Mouse (Mus musculus): ENCODE measurements at regions not wholly inside any gene's neighbourhood (a gene's known extent, or its start where the extent isn't known, plus 50 kb on each side); places are given as distances from the start of the nearest gene placed in this dataset.

DNA sequence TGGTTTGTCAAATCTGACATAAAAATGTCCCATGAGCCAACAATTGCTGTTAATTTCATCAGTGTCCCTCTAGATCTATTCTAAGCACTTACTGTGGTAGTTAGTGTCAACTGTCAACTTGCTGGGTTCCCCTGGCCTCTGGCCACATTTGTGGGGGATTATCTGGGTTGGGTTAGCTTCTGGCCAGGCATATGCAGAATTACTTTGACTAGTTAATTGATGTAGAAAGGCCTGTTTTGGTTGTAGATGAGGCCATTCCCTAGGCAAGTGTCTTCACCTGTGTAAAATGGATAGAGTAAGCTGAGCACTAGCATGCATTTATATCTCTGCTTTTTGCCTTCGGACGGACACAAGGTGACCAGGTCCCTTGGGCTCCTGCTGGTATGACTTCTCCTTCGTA is 283.9 kb downstream of the 1810013L24Rik start:
- DNase-seq (ENCODE audit: low spot score in 2 of 2) = no peak

DNA sequence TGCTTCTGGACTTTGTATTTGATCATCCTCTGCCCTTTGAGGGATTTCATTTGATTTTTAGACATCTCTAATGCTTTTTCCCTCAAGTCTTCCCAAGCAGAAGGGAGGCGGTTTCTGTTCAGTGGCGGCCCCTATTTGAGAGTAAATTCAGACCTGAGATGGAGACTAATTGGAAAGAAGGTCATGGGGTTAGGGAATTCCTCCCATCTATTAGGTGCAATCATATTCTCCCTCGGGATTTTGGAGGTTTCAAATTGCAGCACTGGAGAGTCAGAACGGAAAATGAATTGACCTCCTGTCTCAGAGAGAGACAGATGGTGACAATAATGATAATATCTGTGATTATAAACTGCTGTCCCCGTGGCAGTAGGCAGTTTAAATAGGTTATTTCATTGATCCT is 285.6 kb downstream of the 1810013L24Rik start:
- DNase-seq (ENCODE audit: low spot score in 2 of 2) = no peak

DNA sequence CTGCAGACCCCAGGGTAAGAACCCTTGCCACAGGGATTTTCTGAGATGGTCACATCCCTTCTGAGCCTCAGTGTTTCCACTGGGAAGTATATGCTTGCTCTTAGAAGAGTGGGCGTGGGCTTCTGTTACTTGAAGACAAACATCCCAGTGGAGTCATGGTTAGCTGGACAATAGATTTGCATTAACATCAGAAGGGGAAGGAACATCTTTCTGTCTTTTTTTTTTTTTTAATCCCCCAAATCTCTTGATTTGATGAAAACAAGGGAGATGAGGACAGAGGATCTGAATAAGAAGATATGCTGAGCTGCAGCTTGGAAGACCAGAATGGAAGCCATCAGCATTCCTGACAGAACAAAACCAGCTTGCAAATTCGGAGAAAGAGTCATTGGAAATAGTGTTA is 291.7 kb downstream of the 1810013L24Rik start:
- DNase-seq (ENCODE audit: low spot score in 2 of 2) = no peak

DNA sequence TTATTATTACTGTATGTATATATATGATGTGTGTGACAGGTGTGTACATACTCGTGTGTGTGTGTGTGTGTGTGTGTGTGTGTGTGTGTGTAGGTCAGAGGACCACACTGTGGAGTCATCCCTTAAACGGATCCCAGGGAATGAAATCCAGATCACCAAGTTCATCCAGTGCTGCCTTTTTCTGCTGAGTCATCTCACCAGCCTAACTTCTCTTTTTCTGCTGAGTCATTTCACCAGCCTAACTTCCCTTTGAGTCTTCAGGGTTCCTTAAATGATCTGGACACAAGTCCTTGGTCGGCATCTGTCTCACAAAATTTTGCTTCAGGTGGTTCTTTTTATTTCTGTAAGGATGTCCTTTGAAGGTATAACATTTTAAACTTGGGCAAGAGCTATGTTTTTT is 302.2 kb downstream of the 1810013L24Rik start:
- no peak for DNase-seq (ENCODE audit: low spot score in 2 of 2)

DNA sequence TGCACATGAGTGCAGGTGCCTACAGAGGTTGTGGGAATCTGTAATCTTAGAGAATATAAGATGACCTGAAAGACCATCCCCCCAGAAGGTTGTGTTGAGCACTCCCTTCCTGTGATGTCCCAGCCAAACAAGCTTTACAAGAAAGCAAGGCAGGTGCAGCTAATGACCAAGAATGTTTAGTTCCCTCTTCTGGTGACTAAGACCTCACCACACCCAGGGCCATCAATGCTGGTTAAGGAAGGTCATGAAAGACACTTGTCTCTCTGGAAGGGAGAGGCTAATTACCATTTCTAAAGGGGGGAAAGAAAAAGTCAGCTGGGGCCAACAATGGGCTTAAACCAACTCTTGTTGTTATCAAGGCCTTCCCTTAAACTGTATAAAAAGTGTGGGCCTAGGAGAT is 302.9 kb downstream of the 1810013L24Rik start:
- no peak for DNase-seq (ENCODE audit: low spot score in 2 of 2)

DNA sequence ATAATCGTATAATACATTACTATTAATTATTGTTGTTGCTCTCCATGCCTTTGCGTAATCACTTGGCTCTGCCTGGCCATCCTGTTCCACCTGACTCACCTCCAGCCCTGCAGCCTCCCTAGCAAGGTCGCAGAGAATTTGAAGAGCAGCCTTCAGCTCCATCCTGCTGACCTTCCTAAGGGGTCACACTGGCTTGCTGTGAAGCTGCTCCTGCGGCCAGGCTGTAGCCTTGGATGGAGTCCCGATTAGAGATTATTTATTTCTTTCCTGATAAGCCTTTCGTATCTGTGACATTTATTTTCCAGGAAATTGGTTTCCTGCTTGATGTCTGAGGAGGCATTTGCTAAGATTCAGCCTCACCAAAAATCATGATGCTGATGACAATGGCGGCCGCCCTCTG is 305.5 kb downstream of the 1810013L24Rik start:
- no peak for DNase-seq (ENCODE audit: low spot score in 2 of 2)

DNA sequence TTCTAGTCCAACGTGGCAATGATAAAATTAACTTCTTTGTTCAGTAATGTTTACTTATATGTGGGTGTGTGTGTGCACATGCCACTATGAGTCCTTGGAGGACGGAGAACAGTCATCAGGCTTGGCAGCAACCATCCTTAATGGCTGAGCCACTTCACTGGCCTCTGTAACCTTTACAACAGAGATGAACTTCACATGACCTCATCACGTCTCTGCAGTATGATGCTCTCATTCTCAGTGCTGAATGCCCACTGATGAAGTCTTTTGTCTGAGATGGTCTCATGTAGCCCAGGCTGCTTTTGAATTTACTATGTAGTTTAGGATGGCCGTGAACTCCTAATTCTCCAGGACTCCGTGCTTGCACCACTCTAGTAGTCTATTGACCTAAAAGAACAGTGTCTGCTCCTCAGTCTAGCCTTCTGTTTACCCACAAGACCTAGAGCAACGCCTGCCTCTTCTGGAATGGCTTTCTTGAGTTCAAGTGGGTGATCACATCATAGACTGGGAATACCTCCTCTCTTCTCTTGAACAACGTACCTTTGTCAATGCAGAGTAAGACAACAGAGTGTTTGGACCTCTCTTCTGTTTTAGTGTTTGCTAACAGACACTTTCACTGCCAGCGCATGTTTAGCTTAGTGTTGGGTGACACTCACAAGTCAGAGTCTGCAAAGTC is 308.8 kb downstream of the 1810013L24Rik start:
- DNase-seq (ENCODE audit: low spot score in 2 of 2) = no peak

DNA sequence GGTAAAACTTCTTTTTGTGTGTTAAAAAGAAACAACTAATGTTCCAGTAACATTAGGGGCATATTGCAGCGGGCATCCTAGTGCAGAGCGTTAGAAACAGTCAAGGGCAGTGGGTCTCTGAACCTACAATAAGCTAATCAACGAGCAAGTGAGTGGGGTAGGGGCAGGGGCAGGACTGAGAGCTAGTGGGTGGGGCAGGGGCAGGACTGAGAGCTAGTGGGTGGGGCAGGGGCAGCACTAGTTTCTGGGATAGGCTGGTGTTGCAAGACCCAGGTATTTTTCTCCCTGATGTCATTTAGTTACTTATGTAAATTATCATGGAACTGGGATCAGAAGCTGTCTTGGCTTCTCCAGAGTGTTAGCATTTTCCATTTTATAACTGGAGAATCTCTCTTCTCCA is 309.5 kb downstream of the 1810013L24Rik start:
- DNase-seq (ENCODE audit: low spot score in 2 of 2) = no peak

DNA sequence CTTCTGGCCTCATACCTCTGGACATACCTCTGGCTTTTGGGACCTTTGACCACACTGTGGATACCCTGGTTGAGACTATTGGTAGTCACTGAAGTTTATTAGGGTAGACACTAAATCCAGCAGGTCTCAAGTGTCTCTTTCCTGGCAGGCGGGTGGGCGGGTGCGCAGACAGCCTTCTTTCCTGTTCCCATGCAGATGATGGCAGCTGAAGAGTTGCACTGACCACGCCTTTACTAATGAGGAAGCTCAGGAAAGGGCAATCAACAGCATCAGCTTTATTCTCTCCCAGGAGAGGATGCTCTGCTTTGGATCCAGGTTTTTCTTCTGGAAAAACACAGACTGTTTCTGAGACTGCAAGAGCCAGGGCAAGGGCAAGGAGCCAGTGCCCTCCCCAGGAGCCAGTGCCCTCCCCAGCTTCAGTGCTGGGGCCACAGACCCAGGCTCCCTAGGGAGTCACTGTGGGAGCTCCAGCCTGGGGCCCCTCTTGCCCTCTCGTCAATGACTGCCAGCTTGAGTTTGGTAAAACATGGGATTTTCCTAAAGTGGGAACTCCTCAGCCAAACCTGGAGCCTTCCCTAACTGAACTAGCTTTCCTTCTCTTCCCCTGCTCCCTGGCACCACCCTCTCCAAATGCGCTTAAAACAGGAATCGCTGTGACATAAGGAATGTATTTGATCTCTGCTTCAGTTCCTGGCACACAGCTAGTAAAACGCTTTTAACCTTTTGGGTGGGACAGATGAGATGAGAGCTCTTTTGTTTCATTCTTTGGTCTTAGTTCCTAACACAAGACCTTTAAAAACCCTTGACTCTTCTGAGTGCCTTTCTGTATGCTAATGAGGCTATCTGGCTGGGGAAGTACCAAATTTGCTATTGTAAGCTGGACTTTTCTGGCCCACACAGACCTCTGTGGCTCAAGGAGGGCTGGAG is 319.6 kb downstream of the 1810013L24Rik start:
- DNase-seq (ENCODE audit: low spot score in 2 of 2) = no peak

DNA sequence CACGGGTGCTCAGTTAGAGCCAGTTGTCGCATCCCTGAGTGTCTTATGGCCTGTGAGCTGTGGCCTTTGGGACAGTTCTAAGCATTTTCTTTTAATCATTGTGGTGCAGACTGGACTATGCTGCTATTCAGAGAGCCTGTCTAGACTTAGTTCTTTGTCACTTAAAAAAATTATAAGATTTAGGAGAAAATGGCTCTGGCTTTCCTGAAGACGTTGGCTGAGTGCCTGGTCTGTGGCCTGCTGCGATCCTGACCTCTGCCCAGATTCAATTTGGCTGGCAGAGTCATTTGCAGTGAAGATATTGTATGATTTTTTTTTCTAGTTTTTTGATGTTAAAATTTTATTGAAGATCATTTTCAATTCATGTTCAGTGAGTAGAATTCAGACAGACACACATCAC is 322.0 kb downstream of the 1810013L24Rik start:
- DNase-seq (ENCODE audit: low spot score in 2 of 2) = no peak

DNA sequence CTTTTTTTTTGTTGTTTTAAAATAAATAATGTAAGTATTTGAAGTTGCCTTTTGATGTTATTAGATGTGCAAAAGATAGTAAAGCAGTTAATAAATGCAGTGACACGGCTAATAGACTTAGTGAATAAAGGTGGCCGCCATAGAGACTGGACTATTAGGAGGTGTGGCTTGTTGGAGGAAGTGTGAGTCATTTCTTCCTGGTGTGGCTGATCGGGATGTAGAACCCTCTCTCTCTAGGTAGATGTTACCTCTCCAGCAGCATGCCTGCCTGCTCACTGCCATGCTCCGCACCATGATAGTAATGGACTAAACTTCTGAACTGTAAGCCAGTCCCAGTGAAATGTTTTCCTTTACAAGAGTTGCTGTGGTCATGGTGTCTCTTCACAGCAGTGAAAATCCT is 323.6 kb downstream of the 1810013L24Rik start:
- no peak for DNase-seq (ENCODE audit: low spot score in 2 of 2)

DNA sequence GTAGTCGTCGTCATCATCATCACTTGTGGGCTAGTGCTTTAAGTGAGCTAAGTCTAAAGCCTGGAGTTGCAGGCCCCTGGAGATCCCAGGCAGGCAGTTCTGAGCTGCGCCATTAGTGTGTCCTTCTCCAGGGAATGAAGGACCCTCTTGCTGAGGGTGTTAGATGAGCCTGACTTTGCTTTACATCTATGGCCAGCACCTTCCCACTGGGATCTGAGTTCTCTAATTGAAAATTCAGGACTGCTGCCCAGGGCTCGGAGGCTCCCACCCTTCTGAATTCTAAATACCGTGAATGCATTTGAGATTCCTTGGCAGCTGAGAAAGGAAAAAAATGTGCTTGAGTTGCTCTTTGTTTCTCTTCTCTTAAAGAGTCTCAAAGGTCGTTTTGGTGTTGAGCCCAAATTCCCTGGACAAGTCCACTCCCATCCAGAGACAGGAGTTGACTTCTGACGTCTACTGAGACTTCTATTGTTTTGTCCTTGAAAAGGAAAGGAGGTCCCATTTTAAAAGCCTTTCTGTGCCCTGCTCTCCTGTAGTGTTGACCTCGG is 335.9 kb downstream of the 1810013L24Rik start:
- DNase-seq (ENCODE audit: low spot score in 2 of 2) = no peak

DNA sequence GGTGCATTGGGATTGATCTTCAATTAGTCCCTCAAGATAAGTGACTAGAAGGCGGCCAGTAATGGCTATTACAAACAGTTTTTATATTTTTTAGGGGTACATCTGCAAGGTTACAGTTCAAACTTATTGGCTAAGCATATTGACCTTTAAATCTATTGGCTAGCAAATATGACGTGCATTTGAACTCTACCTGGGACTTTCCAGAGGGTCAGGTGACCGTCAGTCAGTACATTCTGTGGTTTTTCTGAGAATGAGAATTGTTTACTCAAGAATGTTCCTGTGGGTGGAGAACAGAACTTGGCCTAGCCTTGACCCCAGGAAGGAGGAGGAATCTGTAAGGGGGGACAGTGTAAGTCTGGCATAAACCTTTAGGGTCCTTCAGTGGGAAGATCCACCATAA is 346.5 kb downstream of the 1810013L24Rik start:
- DNase-seq (ENCODE audit: low spot score in 2 of 2) = no peak

DNA sequence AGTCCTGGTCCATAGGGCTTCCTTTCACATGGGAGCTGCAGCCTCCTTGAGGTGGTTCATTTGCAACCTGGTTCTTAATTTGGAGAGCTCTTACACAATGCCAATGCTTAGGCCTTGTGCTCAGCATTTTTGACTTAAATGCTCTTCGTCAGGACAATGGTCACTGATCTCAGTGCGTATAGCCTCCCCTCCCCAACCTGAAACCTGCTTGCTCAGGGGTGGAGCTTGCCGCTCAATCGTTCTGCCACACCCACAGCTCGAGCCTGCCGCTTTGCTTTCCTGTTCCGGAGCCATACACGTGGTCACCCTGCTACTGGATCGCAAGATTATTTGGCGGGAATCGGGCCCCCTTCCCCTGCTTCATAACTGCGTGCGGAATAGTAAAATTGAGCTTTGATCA is 365.9 kb downstream of the 1810013L24Rik start:
- no peak for DNase-seq (ENCODE audit: low spot score in 2 of 2)

DNA sequence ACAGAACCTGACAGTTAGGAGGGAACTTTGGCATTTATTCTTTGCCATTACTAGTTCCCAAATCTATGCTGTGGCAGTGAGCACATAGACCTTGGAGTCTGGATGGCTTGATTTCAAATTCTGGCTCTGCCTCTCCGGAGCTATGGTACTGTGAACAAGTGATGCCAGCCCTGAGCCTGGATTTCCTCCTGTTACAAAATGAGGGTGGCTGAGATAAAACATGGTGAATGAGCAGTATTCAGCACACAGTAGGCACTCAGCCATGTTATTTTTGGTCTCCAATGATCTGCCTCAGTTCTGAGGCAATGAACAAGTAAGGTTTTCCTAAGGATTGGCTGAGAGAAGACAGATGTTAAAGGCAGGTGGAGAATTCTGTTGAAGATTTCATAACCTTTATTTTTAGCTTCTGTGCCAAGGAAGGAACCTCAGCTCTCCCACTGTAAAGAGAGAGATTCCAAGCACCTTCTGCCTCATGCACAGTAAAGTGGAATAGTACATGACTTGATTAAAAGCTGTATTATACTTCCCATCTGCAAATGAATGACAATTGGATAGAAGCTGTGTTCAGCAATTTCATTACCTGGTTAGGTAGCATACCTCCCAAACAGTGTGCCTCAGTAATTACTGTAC is 369.1 kb downstream of the 1810013L24Rik start:
- DNase-seq (ENCODE audit: low spot score in 2 of 2) = no peak

DNA sequence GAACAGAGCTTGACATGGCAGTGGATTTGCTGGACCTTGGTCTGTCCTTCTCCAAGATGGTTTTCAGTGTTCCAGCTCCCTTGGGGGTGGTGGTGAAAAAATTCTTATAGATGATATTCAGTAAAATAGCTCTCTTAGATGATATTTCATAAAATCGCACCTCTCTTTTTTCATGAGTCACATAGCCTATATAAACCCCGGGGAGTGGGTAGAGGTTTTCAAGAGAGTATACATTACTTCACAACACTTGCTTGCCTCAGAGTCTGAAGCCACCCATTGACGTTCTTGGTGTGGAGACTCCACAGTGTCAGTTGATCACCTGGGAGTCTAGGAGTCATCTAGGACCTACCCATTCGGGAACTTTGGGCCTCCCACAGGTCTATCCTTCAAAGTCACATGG is 378.7 kb downstream of the 1810013L24Rik start:
- DNase-seq (ENCODE audit: low spot score in 2 of 2) = no peak

DNA sequence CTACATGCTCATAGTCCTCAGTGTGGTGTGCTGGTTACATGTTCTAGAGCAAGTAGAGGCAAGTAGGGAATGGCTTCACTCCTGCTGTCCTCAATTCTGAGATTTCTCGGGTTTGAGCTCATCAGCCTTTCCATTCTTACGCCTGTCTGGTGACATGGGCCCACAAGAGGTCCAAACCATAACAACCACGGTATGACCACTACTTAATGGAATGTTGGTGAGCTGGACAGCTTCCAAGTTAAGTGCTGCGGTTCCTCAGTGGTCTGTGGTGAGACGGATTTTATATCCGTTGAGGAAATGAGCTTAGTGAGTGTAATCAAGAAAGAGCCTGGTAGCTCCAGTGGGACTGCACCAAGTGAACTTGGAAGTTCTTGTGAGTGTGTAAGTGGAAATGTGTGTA is 381.6 kb downstream of the 1810013L24Rik start:
- DNase-seq (ENCODE audit: low spot score in 2 of 2) = no peak

DNA sequence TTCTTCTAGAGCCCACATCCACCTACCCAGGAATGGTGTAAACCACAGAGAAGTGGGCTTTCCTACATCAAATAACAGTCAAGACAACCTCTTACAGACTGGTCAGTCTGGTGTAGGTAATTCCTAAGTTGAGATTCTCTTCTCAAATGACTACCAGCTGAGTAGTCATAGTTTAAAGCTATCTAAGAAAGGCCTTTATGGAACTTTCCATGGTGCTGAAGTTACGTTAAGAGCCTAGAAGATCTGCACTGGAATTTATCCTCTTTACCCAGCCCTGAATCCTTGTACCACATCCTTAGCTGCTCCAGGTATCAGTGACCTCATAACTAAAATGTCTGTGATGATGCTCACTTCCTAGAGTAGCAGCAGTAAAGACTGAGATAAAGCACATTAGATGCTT is 385.2 kb downstream of the 1810013L24Rik start:
- no peak for DNase-seq (ENCODE audit: low spot score in 2 of 2)

DNA sequence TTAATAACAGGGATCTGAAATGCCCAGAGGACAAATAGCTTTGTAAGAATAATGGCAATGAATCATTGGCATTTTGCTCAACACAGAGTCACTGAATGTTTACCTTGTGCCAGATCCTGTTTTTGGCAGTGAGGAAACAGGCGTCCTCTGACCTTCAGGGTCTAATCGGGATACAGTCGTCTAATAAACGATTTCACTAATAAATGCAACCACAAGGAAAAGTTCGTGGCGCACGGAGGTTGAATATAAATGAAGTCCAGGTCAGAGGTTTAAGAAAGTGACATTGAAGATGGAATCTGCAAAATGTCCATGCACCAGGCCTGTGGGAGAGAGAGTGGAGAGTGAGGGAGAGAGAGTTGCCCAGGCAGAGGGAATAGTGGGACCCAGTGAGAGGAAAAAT is 387.5 kb downstream of the 1810013L24Rik start:
- DNase-seq (ENCODE audit: low spot score in 2 of 2) = no peak

DNA sequence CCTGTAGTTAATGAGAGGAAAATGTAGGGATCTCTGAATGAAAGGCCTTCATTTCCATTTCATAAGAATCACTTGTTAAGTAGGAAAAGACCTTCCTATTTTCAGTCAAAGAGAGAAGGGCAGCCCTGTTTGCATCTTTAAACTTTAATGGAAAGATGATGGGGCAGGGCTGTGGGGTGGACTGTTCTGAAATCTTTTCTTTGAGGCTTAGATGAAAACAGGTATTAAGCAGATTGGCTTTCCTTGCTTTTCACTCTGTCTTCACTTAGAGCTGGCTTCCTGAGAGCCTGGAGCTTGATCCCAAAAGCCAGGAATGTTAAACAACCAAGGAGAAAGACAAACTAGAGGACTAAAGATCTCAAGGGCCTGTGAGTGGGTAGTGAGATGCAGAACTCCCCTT is 400.3 kb downstream of the 1810013L24Rik start:
- no peak for DNase-seq (ENCODE audit: low spot score in 2 of 2)

DNA sequence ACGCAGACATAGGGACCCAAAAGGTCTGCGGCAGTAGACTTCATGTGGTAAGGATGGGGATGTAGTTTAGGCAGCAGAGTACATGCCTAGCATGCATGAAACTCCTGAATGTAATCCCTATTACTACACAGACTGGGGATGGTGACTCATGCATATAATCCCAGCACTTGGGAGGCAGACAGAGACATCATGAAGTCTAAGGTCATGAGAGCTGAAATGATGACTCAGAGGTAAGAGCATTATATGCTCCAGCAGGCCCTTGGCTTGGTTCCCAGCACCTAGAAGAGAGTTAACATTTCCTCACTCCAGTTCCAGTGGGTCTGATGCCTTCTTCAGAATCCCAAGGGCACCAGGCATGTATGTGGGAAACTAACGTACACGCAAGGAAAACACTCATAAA is 412.2 kb downstream of the 1810013L24Rik start:
- no peak for DNase-seq (ENCODE audit: low spot score in 2 of 2)

DNA sequence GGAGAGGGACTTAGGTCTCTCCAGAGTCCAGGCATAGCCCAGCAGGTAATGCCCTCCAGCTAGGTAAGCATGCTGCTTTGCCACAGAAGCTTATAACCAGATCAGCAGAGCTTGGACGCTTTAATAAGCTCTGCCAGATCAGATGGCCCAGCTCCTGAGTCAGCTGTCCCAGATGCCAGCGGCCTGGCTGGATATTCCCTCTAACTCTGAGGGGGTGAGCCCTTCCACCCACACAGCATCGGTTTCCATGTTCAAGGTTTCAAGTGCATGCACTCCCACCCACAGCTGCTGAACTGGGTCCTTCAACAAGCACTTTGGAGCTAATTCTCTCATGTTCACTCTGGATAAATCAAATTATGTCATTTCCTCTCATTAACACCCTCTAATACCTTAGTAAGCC is 417.3 kb downstream of the 1810013L24Rik start:
- no peak for DNase-seq (ENCODE audit: low spot score in 2 of 2)

All from spleen, postnatal 36 days (tissue).